Mouse (Mus musculus) spleen, adult 2 months (tissue): ENCODE measurements around the gene Wfs1. TPM values are rescaled to one million over a fixed set of nuclear protein-coding genes. Genes with fewer than 3 reads are reported as not detected.

ENCODE experiments used
- DNase-seq, 2 experiments: peaks; one replicate each; pipeline versions ENCODE4 v3.0.0 to v3.0.0-alpha.2; 2012 to 2021; ENCODE audit warnings: low spot score in 2 of 2, low read depth in 1 of 2
- H3K27ac ChIP-seq: fragments of 200-500 bp; 2 replicates; pipeline ENCODE4 v1.5.1; 2012; ENCODE audit warnings: low read length, inconsistent platforms; ENCODE audit not compliant: insufficient read depth
- H3K27me3 ChIP-seq: fragments of 200-500 bp; 2 replicates; pipeline ENCODE4 v1.6.1; 2012; ENCODE audit warnings: mild to moderate bottlenecking, moderate library complexity, low read length, inconsistent platforms; ENCODE audit not compliant: control insufficient read depth, insufficient read depth
- H3K36me3 ChIP-seq: fragments of 200-500 bp; 2 replicates; pipeline ENCODE4 v1.6.1; 2012; ENCODE audit warnings: mild to moderate bottlenecking, low read length, inconsistent platforms; ENCODE audit not compliant: control insufficient read depth, insufficient read depth
- H3K4me1 ChIP-seq: fragments of 200-500 bp; 2 replicates; pipeline ENCODE4 v1.6.1; 2011; ENCODE audit warnings: inconsistent platforms; ENCODE audit not compliant: control insufficient read depth, insufficient read depth, insufficient read length
- H3K4me3 ChIP-seq: fragments of 200-500 bp; 2 replicates; pipeline ENCODE4 v1.5.1; 2011; ENCODE audit warnings: mild to moderate bottlenecking, inconsistent platforms; ENCODE audit not compliant: insufficient read depth, insufficient read length; ENCODE audit errors: extremely low read depth
- CTCF ChIP-seq: fragments of 200-500 bp; IDR thresholded peaks from 2 replicates; pipeline ENCODE4 v1.5.1; 2011; ENCODE audit warnings: mild to moderate bottlenecking, inconsistent platforms; ENCODE audit not compliant: insufficient read depth, insufficient read length, insufficient replicate concordance; ENCODE audit errors: extremely low read depth
- POLR2A ChIP-seq: fragments of 200-500 bp; IDR thresholded peaks from 2 replicates; pipeline ENCODE4 v1.6.1; 2011; ENCODE audit warnings: low read depth, low read length, inconsistent platforms
- WGBS: fragments of 180-500 bp; shearing (Covaris S2); methylation state at CpG from one replicate; pipeline ENCODE4 v1.1.7; 2018; 5-methylcytosine and 5-hydroxymethylcytosine counted together
- polyA plus RNA-seq: library from polyadenylated mRNA; depleted of rRNA; stranded (reverse); fragments of >200 nt; gene quantifications from 2 replicates; pipeline ENCODE4 v1.2.3, GENCODE M21; 2012

Gene Wfs1
- polyA plus RNA-seq, 1 experiment = 7.2 TPM

- peaks cover 2% of the 10 kb centered on the region; the same call in 1 of the 2 replicates for H3K4me1 ChIP-seq
- H3K27me3 ChIP-seq = no peaks in the 10 kb centered on the region
- no peak overlapping the region for H3K27ac ChIP-seq
- peak overlapping the region; percentile 66 for H3K4me3 ChIP-seq
- 19% methylated on average over 24 of the region's 24 CpGs for WGBS
- H3K36me3 ChIP-seq = no peaks in the 10 kb centered on the region
- DNase-seq = no peak
- no peak for TF ChIP-seq CTCF
- TF ChIP-seq POLR2A = no peak
These were observed 753 bp downstream of the Wfs1 start for GRCm38 (mm10) chr5:36988124-36988780.

- H3K27ac ChIP-seq = no peak overlapping the region
- no peaks in the 10 kb centered on the region for H3K27me3 ChIP-seq
- DNase-seq = no peak
- peaks cover 2% of the 10 kb centered on the region; the same call in 1 of the 2 replicates for H3K4me1 ChIP-seq
- 79% methylated on average over 1 of the region's 1 CpGs for WGBS
- no peaks in the 10 kb centered on the region for H3K36me3 ChIP-seq
- TF ChIP-seq CTCF = no peak
- TF ChIP-seq POLR2A = no peak
- H3K4me3 ChIP-seq = no peak overlapping the region
These were observed 2.4 kb downstream of the Wfs1 start for GRCm38 (mm10) chr5:36986617-36987016.

- TF ChIP-seq CTCF = no peak
- TF ChIP-seq POLR2A = no peak
These were observed 6.7 kb downstream of the Wfs1 start for GRCm38 (mm10) chr5:36982271-36982670.

GRCm38 (mm10) chr5:36979631-36980030, 9.4 kb downstream of the Wfs1 start:
- Histone ChIP-seq H3K4me1 (0 out of 2 replicates have a peak, but pooled peaks cover 5% of the 10 kb centered on the region), H3K4me3 (no peak overlapping the region), H3K27me3 (no peaks in the 10 kb centered on the region), H3K36me3 (0 out of 2 replicates have a peak, but pooled peaks cover 2% of the 10 kb centered on the region), H3K27ac (0 out of 2 replicates have a peak overlapping the region, but pooled peaks have one; percentile 17)
- 21% methylated on average over 7 of the region's 7 CpGs for WGBS
- TF ChIP-seq POLR2A (no peak), CTCF (no peak)
- peak in 1 of 2 experiments; percentile 22 for DNase-seq

More at GRCm38 (mm10) chr5:36982271-36982670, 6.7 kb downstream of the Wfs1 start:
- no peak for DNase-seq
- H3K4me1 ChIP-seq = 0 out of 2 replicates have a peak, but pooled peaks cover 5% of the 10 kb centered on the region
- no peaks in the 10 kb centered on the region for H3K36me3 ChIP-seq
- no peaks in the 10 kb centered on the region for H3K27me3 ChIP-seq
- no peak overlapping the region for H3K4me3 ChIP-seq
- WGBS = 99% methylated on average over 4 of the region's 4 CpGs
- no peak overlapping the region for H3K27ac ChIP-seq

- H3K4me1 ChIP-seq = 0 out of 2 replicates have a peak, but pooled peaks cover 5% of the 10 kb centered on the region
- H3K36me3 ChIP-seq = 0 out of 2 replicates have a peak, but pooled peaks cover 2% of the 10 kb centered on the region
- no peaks in the 10 kb centered on the region for H3K27me3 ChIP-seq
- no peak for DNase-seq
- H3K27ac ChIP-seq = no peak overlapping the region
- TF ChIP-seq CTCF (no peak), POLR2A (no peak)
- 52% methylated on average over 8 of the region's 8 CpGs for WGBS
- H3K4me3 ChIP-seq = no peak overlapping the region
These were observed 10.0 kb downstream of the Wfs1 start for GRCm38 (mm10) chr5:36979001-36979400.

- H3K27ac ChIP-seq = no peak overlapping the region
These were observed 11.2 kb downstream of the Wfs1 start for GRCm38 (mm10) chr5:36977809-36978208.

GRCm38 (mm10) chr5:36975336-36975735, 13.7 kb downstream of the Wfs1 start:
- 79% methylated on average over 13 of the region's 13 CpGs for WGBS
- Histone ChIP-seq H3K27me3 (no peaks in the 10 kb centered on the region), H3K36me3 (peaks cover 12% of the 10 kb centered on the region), H3K4me3 (no peak overlapping the region), H3K27ac (no peak overlapping the region), H3K4me1 (0 out of 2 replicates have a peak, but pooled peaks cover 5% of the 10 kb centered on the region)
- DNase-seq = no peak
- TF ChIP-seq CTCF = no peak

More at GRCm38 (mm10) chr5:36977809-36978208, 11.2 kb downstream of the Wfs1 start:
- no peak for DNase-seq
- H3K36me3 ChIP-seq = peaks cover 4% of the 10 kb centered on the region; the same call in 1 of the 2 replicates
- TF ChIP-seq CTCF (no peak), POLR2A (no peak)
- H3K27me3 ChIP-seq = no peaks in the 10 kb centered on the region
- H3K4me3 ChIP-seq = no peak overlapping the region
- 70% methylated on average over 9 of the region's 9 CpGs for WGBS
- 0 out of 2 replicates have a peak, but pooled peaks cover 5% of the 10 kb centered on the region for H3K4me1 ChIP-seq
